Mouse (Mus musculus) heart, adult 11 months (tissue): ENCODE measurements around the gene Nostrin.
A peak's percentile ranks its signal among the peaks of the same experiment; 100 is the strongest.

Source experiments
- DNase-seq: peaks from one replicate; pipeline ENCODE4 v3.0.0; 2022

Gene Nostrin

DNA sequence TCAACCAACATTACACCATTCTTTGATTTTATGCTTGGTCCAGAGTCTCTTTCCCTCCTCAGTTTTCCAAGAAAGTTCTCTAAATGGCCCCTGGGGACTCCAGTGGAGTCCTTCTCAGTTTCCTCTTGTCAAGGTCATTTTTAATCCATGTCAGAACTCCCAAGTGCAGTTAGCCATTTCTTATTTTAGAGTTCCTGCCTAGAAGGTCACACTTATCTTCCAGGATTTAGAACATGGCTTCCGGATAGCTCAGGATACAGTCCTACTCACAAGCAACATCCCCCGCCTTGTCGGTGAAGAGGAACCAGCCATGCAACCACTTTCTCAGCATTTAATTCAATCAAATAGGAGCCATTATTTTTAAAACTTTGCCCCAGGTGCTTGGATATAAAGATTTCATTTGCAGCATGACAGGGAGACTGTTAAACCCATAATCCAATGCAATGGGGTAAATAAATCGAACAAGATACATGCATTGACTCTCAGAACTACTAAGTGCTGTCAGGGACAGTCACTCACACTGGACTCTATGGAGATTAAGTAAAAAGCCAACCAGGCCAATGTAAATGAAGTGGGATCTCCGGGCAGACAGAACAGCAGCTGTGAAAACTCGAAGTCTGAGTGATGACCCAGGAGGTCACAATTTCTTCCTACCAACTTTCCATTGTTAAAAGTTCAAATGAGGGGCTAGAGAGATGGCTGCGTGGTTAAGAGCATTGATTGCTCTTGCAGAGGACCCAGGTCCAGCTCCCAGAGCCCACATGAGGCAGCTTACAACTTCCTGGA, 6.0 kb upstream of the Nostrin start:
- DNase-seq: peak; percentile 91

DNA sequence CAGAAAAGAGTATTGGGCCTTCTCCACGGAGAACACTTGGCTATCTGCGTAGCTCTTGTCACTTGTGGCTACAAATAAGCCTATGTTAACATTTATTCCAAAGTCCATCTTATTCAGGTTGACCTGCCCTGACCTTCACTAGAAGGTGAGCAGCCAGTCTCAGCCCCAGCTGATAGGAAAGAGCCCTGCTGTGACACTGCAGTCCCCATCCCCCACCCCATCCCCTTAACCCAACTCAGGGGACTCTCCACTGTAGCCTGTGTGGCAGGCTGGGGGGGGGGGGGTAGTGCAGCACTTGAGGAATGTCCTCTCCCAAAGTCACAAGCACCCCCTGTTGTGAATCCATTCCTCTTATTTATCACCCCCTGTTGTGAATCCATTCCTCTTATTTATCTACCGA, 3.6 kb upstream of the Nostrin start:
- peak; percentile 61 for DNase-seq

DNA sequence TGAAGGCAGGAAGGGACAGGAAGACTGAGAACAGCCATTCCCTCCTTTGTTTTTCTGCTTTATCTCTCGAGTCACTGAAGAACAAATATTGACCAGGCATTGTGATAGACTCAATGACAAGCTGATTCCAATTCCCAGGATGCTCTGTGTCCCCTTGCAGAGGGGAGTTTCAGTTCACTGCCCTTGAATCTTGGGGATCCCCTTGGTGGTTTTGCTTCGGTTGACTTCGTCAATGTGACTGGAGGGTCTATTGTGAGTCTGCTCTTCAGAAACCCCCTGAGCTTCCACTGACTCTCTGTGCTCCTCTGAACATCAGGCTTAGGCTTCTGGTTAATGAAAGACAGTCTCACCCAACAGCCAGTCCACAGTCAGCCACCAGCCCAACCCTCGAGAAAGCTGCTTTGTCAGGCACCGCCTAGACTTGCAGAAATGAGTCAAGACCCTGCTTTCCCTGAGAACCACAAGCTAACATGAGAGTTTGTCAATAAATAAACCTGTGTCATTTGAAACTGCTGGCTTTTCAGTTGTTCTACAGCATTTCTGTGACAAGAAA, 3.0 kb upstream of the Nostrin start:
- peak; percentile 57 for DNase-seq

DNA sequence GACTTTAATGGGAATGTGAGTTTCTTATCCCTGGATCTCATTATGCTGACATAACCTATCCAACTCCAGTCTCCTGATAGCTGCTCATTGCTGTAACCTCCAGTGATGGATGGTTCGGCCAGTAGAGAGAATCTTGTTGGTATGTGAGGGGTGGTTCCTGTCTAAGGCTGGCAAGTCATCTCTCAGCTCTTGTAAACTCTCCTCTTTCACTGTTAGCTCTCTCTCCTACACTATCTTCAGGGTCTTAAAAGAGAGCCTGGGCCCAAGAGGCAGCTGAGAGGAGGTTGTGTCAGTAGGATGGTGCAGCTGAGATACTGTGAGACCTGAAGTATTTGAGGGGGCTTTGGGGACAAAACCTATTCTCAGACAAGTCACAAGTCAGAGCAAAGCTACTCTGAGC, 1.4 kb upstream of the Nostrin start:
- peak; percentile 61 for DNase-seq

DNA sequence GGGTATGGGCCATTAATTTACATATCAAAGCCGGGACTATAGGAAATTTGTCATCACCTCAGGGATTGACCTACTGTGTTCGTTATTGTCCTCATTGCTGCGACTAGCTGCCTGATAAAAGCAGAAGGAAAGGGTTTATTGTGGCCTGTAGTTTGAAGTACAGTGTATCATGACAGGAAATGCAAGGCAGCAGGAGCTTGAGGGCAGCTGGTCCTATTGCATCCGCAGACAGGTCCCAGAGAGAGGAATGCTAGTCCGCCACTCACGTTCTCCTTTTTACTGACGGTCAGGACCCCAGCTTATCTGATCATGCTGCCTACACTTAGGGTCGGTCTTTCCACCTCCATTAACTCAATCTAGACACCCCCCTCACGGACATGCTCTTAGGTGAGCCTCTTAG, 663 bp upstream of the Nostrin start:
- no peak for DNase-seq

DNA sequence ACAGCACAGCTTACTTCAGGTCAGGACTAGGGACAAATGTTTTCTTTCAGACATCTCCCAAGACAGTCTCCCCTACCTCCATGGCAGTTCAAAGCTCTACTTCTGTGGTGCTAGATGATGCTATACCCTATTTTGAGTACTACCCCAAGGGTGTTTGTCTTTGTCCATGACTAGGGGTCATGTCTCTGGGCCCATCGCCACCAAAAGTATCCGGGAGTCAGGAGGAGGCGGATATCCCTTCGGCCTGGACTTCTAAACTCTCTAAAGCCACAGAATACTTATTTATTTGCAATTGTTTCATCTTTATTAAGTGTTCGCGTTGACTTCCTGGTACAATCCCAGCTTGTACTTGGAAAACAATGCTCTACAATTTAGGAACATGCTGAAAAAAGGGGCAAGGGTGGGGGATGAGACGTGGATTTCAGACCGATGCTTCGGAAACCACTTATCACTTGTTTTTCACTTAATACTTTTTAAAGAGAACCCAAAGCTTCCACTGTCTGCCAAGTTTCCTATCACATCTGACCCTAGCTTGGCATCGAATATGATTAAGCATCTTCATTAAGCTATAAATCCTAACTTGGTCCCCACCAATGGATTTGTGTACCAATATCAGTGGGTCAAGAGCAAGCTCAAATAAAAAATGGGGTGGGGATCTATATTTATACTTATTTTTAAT, 1.9 kb downstream of the Nostrin start:
- peak; percentile 92 for DNase-seq

DNA sequence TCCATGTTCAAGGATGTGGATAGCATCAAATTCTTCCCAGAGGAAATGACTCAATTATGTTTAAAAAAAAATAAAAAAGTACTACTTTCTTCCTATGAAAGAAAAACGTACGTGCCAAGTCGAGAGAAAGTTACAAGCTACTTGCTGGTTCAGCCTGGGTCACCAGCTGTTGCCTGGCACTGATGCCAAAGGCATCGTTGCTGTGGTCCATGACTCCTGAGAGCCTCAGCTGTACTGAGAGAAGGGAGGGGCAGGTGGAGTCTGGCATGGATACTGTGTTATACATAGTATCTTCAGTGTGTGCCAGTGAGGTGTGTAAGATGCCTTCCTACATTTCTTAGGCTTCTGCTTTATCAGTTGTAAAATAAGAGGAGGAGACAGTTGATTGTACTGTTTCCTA, 3.2 kb downstream of the Nostrin start:
- peak; percentile 90 for DNase-seq

DNA sequence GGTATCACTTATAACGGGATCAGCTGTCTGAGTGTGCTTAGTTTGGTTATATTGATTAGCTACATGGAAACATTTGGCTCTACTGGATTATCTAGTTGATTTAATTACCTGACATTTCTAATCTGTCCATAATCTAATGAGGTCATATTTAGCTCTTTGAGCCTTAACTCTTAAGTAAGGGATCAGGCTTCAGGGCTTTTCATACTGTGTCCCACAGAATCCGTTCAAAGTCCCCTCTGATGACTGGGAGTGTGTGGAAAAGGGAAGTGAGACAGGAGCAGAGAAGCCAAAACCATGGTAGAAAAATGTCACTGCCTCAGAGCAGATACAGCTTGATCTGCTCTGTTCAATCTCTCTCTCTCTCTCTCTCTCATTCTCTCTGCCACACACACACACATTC, 4.6 kb downstream of the Nostrin start:
- peak; percentile 13 for DNase-seq

DNA sequence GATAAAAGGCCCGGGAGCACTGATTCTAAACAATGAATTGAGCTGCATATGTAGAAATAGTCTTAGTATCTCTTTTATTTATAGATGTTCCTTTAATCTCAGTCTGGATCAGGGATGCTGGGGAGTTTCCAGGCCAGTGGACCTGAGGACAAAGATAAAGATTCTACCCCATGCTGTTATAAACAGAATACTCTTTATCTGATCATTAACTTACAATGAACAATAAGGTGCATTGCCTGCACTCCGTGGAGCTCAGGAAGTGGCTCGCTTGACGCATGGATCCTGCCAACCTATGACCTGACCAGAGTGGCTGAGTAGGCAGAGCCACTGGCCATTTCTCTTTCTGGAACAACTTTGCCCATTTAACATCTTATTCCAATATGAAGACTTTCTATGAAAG, 5.2 kb downstream of the Nostrin start:
- DNase-seq: peak; percentile 83

DNA sequence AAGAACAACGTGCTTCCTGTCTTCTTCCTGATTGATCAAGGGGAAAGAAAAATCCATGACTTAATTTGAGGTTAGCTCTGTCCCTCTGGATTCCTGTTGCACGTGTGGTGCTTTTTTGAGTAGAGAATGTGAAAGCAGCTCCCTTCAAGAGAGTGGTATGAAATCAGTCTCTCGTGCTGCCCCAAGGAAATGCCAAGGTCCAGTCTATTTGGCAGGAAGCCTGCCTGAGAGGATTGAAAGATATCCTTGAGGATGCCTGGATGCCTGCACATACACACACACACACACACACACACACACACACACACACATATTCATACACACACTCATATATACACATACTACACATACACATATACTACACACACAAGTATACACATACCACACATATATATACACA, 13.1 kb downstream of the Nostrin start:
- no peak for DNase-seq

DNA sequence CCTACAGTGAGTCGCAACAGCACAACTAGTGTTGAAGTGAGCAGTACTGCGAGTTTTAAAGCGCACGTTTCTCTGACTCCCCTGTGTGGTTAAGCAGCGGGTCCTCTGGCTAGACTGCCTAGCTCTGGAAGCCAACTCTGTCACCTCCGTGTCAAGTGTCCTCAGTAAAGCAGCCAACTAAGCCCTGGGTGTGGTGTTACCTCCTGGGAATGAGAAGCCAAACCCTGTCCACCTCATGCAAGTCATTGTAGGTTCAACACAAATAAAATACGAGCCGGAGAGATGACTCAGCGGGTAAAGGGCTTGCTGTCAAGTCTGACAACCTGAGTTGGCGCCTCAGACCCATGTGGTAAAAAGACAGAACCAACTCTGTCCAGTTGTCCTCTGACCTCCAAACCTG, 13.6 kb downstream of the Nostrin start:
- peak; percentile 93 for DNase-seq

DNA sequence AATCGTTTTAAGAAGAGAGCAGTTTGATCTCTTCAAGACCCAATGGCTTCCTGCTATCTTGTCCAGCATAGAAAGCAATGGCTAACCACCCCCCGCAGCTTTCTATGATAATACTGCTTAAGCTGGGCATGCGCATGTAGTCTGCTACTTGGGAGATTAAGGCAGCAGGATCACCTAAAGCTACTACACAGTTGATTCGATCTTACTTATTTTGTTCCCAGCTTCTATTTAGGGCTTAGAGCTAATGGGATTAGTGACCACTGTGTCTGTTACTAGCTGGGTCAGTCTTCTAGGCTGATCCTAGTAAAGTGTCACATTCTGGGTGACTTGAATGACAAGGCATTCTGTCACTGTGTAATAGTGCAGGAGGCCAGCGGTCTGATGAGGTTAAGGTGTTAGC, 15.2 kb downstream of the Nostrin start:
- no peak for DNase-seq

DNA sequence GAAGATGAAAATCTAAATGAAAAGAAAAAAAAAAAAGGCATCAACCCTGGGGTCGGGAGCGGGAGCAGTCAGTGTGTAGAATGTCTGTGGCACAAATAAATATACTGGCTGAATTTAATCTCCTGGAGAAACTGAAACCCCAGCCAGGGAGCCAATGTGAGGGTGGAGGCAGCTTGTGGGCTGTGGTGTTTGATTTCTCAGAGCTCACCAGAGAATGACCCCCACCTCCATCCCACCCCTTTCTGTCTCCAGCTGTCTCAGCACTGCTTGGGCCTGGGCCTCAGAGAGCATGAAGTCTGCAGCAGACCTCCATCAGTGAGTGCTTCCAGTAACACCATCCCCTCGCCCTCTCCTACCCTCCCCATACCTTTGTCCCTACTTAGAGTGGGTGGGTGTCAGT, 20.3 kb downstream of the Nostrin start:
- no peak for DNase-seq

DNA sequence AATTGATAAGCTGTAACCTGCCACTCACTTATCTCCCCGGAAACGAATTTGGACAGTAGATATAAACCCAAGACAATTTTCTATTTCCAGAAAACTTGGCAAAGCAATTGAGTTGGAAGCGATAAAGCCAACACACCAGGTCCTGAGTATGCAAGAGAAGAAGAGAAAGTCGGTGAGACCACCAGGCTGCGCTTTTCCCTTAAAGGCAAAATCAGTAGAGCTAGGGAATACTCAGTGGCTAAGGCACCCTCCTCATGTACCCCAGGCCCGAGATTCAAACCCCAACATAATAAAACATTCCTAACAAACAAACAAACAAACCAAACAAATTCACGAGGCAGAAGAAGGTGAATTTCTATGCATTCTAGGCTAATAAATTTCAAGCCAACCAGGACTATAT, 20.7 kb downstream of the Nostrin start:
- DNase-seq: no peak

DNA sequence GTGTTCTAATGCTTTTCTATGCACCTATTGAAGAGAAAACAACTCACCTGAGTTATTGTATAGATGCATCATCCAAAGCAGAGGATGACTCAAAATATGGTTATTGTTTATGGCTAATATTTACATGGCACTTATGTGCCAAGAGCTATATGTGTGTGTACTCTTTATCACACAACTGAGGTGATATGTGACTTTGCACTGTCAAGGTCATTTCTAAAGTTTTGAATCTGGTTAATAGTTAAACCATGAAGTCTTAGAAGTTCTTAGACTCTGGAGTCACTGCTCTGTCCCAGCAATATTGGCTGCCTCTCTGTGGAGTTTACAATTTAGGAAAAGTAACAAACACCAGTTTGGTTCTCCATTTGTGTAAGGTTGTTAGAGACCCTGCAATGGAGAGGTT, 23.3 kb downstream of the Nostrin start:
- no peak for DNase-seq

DNA sequence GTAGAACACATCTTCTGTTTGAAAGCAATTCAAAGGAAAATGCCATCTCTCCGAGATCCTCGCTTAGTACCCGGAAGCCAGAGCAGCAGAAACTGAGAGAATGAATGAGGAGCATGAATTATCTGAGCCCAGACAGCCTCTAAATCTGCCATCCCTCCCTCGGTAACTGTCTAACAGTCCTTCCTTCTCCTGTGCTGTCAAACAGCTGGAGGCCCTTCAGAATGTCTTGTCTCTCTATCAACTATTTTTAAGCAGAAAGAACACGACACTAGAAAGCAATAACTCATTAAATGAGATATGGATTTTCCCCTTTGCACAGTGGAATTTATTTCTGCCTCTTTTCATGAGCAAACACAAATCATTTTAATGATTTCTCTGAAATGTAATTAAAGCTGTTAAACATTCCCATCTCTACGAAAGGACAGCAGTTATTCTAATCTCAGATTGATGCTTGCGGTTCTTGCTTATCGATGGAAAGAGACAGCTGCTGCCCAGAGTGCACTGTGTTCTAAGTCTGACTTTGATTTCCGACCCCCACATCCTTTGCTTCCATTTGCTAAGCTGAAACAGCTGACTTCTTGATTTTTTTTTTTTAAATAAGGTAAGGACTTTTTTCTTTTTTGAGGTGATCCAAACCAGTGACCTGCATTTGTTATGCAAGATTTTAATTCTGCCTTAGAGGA, 34.9 kb downstream of the Nostrin start:
- peak; percentile 48 for DNase-seq

DNA sequence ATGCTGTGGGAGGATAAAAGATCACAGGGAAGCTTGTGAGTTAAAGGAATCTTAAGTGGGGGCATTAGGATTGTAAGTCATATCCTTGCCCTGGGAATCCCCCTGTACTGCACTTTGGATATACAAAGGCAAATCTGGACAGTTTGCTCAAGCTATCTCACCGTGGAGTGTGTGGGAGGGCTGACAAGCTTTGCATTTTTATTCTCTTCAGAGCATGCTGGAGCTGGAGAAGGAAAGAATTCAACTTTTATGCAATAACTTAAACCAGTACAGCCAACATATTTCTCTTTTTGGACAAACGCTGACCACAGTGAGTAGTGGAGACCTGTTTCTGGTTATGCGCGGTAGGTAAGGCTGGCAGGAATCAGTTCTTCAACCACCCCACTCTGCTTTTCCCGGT, 39.7 kb downstream of the Nostrin start:
- DNase-seq: peak; percentile 7

DNA sequence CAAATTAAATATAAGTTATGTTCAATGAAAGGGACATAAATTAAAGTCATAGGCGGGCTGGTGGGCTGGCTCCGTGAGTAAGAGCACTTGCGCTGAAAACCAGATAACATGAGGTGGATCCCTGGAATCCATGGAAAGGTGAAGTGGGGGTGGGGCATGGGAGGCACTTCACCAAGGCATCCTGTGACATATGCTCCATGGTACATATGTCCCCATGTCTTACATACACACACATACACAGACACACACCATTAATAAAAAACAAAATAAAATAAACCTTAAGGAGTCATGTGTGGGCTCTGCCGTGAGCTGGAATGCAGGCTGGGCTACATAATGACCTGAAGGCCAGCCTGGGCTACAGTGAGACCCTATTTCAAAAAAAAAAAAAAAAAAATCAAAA, 44.1 kb downstream of the Nostrin start:
- peak; percentile 59 for DNase-seq

DNA sequence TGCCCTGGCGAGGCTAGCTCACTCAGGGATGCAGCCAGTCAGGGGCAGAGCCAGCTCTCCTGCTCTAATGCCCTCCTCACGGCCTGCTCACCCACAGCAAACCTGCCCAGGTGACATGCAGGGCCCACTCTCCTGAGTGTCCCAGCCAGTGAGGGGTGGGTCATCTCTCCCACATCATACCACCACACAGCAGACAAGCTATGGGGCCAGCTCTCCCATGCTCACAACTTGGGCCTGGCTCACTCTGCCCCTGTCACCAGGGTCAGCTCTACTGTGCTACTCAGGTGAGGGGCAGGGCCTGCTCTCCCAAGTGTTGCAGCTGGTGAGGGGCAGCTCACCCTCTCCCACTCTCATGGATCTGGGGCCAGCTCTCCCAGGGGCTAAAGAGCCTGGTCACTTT, 52.4 kb downstream of the Nostrin start:
- peak; percentile 55 for DNase-seq

DNA sequence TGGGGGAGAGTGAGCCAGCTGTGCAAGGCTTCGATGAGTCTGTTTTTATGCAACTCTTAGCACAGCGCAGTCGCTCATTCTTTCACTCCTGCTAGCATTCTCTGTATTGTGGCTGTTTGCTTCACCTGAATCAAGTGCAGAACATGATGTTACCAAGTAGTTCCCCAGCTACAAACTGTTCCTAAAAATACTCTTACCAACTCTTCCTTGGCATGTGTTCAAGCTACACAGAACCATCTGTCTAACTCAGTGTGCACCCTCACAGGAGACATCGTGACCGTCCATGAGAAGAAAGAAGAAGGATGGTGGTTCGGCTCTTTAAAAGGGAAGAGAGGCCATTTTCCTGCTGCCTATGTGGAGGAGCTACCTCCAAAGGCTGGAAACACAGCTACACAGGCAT, 53.1 kb downstream of the Nostrin start:
- peak; percentile 48 for DNase-seq

DNA sequence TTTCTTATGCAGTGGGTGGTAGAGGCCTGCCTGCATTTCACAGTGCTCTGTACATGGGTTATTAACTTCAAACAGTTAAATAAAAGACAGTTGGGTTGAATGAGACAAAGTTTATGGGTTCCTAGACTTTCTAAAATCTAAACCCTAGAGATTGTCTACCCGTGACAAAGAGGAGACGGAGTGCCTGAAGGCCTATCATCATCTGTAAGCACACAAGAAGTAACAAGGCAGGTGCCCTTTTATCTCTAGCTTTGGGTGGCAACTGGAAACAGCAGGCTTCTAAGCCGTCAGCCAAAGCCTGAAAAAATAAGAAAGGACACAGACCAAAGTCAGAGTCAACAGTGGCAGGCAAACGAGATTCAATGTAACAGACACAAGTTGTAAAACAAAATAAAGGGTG, 53.6 kb downstream of the Nostrin start:
- peak; percentile 55 for DNase-seq

DNA sequence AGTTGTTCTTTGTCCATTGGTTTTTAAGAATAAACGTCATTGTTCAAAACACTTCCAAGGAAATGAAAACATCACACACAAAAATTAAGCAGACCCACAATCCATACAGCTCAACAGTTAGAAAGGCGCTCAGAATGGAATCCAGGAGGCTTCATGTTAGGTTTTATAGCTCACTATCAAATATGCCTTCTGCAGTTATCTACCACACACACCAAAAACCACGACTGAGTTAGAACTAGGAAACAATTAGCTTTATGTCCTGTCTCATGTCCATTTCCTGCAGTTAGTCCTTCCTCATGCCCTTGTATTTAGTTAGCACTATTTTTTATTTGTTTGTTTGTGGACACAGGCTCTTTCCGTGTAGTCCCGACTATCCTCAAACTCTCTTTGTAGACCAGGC, 55.5 kb downstream of the Nostrin start:
- no peak for DNase-seq

DNA sequence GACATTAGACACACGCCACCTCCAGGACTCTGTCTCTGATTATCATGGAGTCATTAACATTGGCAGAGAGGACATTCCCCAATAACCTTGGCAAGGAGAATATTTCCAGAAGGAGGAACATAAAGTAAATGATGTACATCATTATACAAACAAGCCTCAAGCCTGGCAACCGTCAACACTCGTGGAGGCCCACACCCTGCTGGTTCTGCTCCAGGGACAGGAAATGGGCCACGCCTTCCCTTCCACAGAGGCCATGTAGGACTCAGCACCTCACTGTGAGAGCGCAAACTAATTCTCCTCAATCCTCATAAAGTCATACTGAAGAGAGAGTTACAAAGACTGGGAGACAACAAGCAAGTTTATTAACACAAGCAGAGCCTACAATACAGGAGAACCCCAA, 58.0 kb downstream of the Nostrin start:
- peak; percentile 82 for DNase-seq

DNA sequence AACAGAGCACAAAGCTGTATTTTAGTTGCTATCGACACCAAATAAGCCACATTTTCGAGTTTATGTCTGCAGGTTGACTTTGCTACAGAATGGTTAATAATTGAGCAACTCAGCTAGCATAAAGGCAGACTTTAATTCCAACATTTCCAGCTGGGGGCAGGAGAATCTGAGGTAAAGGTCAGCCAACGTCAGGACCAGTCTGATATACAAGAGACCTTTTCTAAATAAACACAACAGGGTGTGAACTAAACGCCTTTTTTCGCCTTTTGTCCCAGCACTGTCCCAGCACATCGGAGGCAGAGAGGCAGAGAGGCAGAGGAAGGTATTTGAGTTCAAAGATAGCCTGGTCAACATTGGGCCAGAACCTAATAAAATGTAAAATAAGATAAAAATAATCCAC, 69.6 kb downstream of the Nostrin start:
- peak; percentile 33 for DNase-seq
